Mouse (Mus musculus) thymus, postnatal 0 days (tissue): ENCODE measurements at regions not wholly inside any gene's neighbourhood (a gene's known extent, or its start where the extent isn't known, plus 50 kb on each side); places are given as distances from the start of the nearest gene placed in this dataset.

ENCODE experiments used
- DNase-seq: peaks from one replicate; pipeline ENCODE4 v3.0.0-alpha.2; 2015; ENCODE audit warnings: low spot score

- DNase-seq: no peak
Measured at GRCm38 (mm10) chr1:144452141-144452540, 115.3 kb downstream of the Rgs21 start.

- no peak for DNase-seq
Measured at GRCm38 (mm10) chr1:144451731-144452130, 115.7 kb downstream of the Rgs21 start.

- no peak for DNase-seq
Measured at GRCm38 (mm10) chr1:144436617-144437016, 130.8 kb downstream of the Rgs21 start.

- DNase-seq: no peak
Measured at GRCm38 (mm10) chr1:144432816-144433215, 134.7 kb downstream of the Rgs21 start.

- peak; percentile 2 for DNase-seq
Measured at GRCm38 (mm10) chr1:144431535-144432276, 135.8 kb downstream of the Rgs21 start.

GRCm38 (mm10) chr1:144421374-144421773, 146.1 kb downstream of the Rgs21 start:
- DNase-seq: no peak

GRCm38 (mm10) chr1:144406387-144407383, 157.6 kb upstream of the Rgs1 start:
- DNase-seq: peak; percentile 63

- DNase-seq: no peak
Measured at GRCm38 (mm10) chr1:144405724-144406123, 156.7 kb upstream of the Rgs1 start.

GRCm38 (mm10) chr1:144405031-144405430, 156.0 kb upstream of the Rgs1 start:
- DNase-seq: no peak

- DNase-seq: peak; percentile 62
Measured at GRCm38 (mm10) chr1:144379991-144380594, 131.1 kb upstream of the Rgs1 start.

- no peak for DNase-seq
Measured at GRCm38 (mm10) chr1:144374121-144374520, 125.1 kb upstream of the Rgs1 start.

GRCm38 (mm10) chr1:144367492-144367891, 118.5 kb upstream of the Rgs1 start:
- no peak for DNase-seq

GRCm38 (mm10) chr1:144355560-144356310, 106.7 kb upstream of the Rgs1 start:
- DNase-seq: no peak

- DNase-seq: no peak
Measured at GRCm38 (mm10) chr1:144355041-144355440, 106.0 kb upstream of the Rgs1 start.

GRCm38 (mm10) chr1:144353320-144353719, 104.3 kb upstream of the Rgs1 start:
- peak; percentile 19 for DNase-seq

- no peak for DNase-seq
Measured at GRCm38 (mm10) chr1:144343820-144344219, 94.8 kb upstream of the Rgs1 start.

GRCm38 (mm10) chr1:144343299-144343698, 94.3 kb upstream of the Rgs1 start:
- no peak for DNase-seq

GRCm38 (mm10) chr1:144337572-144337971, 88.5 kb upstream of the Rgs1 start:
- DNase-seq: no peak

- peak; percentile 71 for DNase-seq
Measured at GRCm38 (mm10) chr1:144330365-144331050, 81.5 kb upstream of the Rgs1 start.

- DNase-seq: no peak
Measured at GRCm38 (mm10) chr1:144319406-144319805, 70.4 kb upstream of the Rgs1 start.
